Mouse (Mus musculus) embryonic fibroblast, embryonic 13.5 days (primary cell): ENCODE data around the gene Abi3bp.

Experiments used
- CTCF ChIP-seq: IDR thresholded peaks from 2 replicates; pipeline ENCODE4 v1.5.1; 2011; ENCODE audit warnings: mild to moderate bottlenecking, control low read depth, low read length, moderate library complexity, borderline replicate concordance; ENCODE audit not compliant: insufficient read depth
- POLR2A ChIP-seq: IDR thresholded peaks from 2 replicates; pipeline ENCODE4 v1.6.1; 2011; ENCODE audit warnings: low read depth, mild to moderate bottlenecking, control low read depth, low read length, moderate library complexity

DNA sequence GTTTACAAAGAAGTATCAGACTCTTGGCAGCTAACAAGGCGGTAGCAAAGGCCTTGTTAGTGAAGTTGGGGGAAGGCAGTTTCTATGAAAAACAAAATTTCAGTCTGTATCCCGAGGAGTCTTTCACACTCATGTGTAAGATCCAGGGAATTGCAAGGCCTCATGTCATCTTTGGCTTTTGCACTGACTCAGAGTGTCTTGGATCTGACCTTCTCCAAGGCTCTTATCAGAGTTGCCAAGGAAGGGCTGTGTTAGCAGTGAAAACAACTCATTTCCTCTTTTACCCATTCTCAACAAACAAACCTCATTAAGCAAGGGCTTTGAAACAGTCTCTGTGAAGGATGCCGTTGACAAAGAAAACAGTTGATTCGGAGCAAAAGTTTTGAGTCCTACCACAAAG lies 17.6 kb downstream of the Abi3bp start:
- TF ChIP-seq CTCF (no peak), POLR2A (no peak)
